Mouse (Mus musculus) bone marrow macrophage, adult 2 months (primary cell): ENCODE results near the gene Lrrc28.

Source experiments
- CTCF ChIP-seq: IDR thresholded peaks from 2 replicates; pipeline ENCODE4 v1.5.1; 2012; ENCODE audit warnings: low read depth, mild to moderate bottlenecking, low read length, moderate library complexity
- POLR2A ChIP-seq: IDR thresholded peaks from 2 replicates; pipeline ENCODE4 v1.6.1; 2012; ENCODE audit warnings: mild to moderate bottlenecking, low read depth, low read length, borderline replicate concordance

- TF ChIP-seq CTCF (no peak), POLR2A (no peak)
Observed at GRCm38 (mm10) chr7:67644291-67644690, 777 bp downstream of the Lrrc28 start.
